Mouse (Mus musculus) brain, embryonic 18.5 days (tissue): ENCODE results near the gene Nisch.

Experiments
- DNase-seq: peaks from one replicate; pipeline ENCODE4 v3.0.0-alpha.2; 2012; ENCODE audit warnings: low read depth, low spot score

Nisch gene

GRCm38 (mm10) chr14:31216846-31217245 lies at the start of gene Nisch:
TSS of gene Nisch (minus strand) at chr14:31216946.
- DNase-seq: no peak

GRCm38 (mm10) chr14:31260932-31261331 lies 44.2 kb upstream of the Nisch start:
- DNase-seq: no peak

GRCm38 (mm10) chr14:31260374-31260773 lies 43.6 kb upstream of the Nisch start:
- DNase-seq: no peak

- DNase-seq: no peak
These were observed 41.8 kb upstream of the Nisch start for GRCm38 (mm10) chr14:31258476-31259050.

- DNase-seq: no peak
These were observed 35.3 kb upstream of the Nisch start for GRCm38 (mm10) chr14:31252091-31252490.

- no peak for DNase-seq
These were observed 34.9 kb upstream of the Nisch start for GRCm38 (mm10) chr14:31251626-31252025.

GRCm38 (mm10) chr14:31251084-31251604 lies 34.4 kb upstream of the Nisch start, which contains the start of the genes Phf7 and Bap1:
TSS of gene Phf7 (minus strand) at chr14:31251317.
TSS of gene Bap1 (plus strand) at chr14:31251450.
- peak; percentile 83 for DNase-seq

- DNase-seq: no peak
These were observed 33.7 kb upstream of the Nisch start for GRCm38 (mm10) chr14:31250222-31251083.

- no peak for DNase-seq
These were observed 31.6 kb upstream of the Nisch start for GRCm38 (mm10) chr14:31248396-31248795.

- DNase-seq: no peak
These were observed 29.2 kb upstream of the Nisch start for GRCm38 (mm10) chr14:31245946-31246345.

GRCm38 (mm10) chr14:31244777-31245176 lies 28.0 kb upstream of the Nisch start:
- DNase-seq: no peak

GRCm38 (mm10) chr14:31240528-31240927 lies 23.8 kb upstream of the Nisch start:
- DNase-seq: no peak

- no peak for DNase-seq
These were observed 20.5 kb upstream of the Nisch start for GRCm38 (mm10) chr14:31237101-31237882.

GRCm38 (mm10) chr14:31233996-31234591 lies 17.3 kb upstream of the Nisch start:
- peak; percentile 40 for DNase-seq

- DNase-seq: no peak
These were observed 16.6 kb upstream of the Nisch start for GRCm38 (mm10) chr14:31233070-31233995.

- no peak for DNase-seq
These were observed 15.8 kb upstream of the Nisch start for GRCm38 (mm10) chr14:31232404-31233069.

- DNase-seq: no peak
These were observed 13.7 kb upstream of the Nisch start for GRCm38 (mm10) chr14:31230442-31230841.

- DNase-seq: no peak
These were observed 11.5 kb upstream of the Nisch start for GRCm38 (mm10) chr14:31228234-31228633.

GRCm38 (mm10) chr14:31226978-31227377 lies 10.2 kb upstream of the Nisch start:
- DNase-seq: no peak

- DNase-seq: no peak
These were observed 920 bp upstream of the Nisch start, which contains the start of gene Sema3g for GRCm38 (mm10) chr14:31217666-31218065. TSS of gene Sema3g (plus strand) at chr14:31217860.
